Mouse (Mus musculus) forebrain, embryonic 16.5 days (tissue): ENCODE results near the gene Ndufa8. TPM values are rescaled to one million over a fixed set of nuclear protein-coding genes. Genes with fewer than 3 reads are reported as not detected.

Experiments used
- ATAC-seq: fragments of 200-750 bp; cut with Nextera tagmentation; 2 replicates; pipeline ENCODE4 v1.8.0; 2017; ENCODE audit warnings: mild to moderate bottlenecking, moderate library complexity
- H3K27ac ChIP-seq: fragments of 300-500 bp; sonication (generic); 2 replicates; pipeline ENCODE4 v1.5.1; 2014; ENCODE audit warnings: low read length, control low read depth
- H3K27me3 ChIP-seq: fragments of 300-500 bp; sonication (generic); replicated peaks from 2 replicates; pipeline ENCODE4 v1.6.1; 2014; ENCODE audit warnings: low read length; ENCODE audit not compliant: control insufficient read depth, insufficient read depth
- H3K36me3 ChIP-seq: fragments of 300-500 bp; sonication (generic); 2 replicates; pipeline ENCODE4 v1.6.1; 2014; ENCODE audit not compliant: control insufficient read depth, insufficient read depth
- H3K4me1 ChIP-seq: fragments of 300-500 bp; sonication (generic); replicated peaks from 2 replicates; pipeline ENCODE4 v1.6.1; 2014; ENCODE audit warnings: low read length; ENCODE audit not compliant: control insufficient read depth, insufficient read depth
- H3K4me2 ChIP-seq: fragments of 300-500 bp; sonication (generic); 2 replicates; pipeline ENCODE4 v1.6.1; 2014; ENCODE audit warnings: mild to moderate bottlenecking, low read length, control low read depth
- H3K4me3 ChIP-seq: fragments of 300-500 bp; sonication (generic); replicated peaks from 2 replicates; pipeline ENCODE4 v1.5.1; 2014; ENCODE audit warnings: mild to moderate bottlenecking, low read length, control low read depth
- H3K9ac ChIP-seq: fragments of 300-500 bp; sonication (generic); replicated peaks from 2 replicates; pipeline ENCODE4 v1.6.1; 2014; ENCODE audit warnings: low read depth, low read length, control low read depth
- H3K9me3 ChIP-seq: fragments of 300-500 bp; sonication (generic); 2 replicates; pipeline ENCODE4 v1.6.1; 2016; ENCODE audit warnings: low read length; ENCODE audit not compliant: control insufficient read depth
- WGBS: fragments of 180-500 bp; shearing (Covaris S2); extraction: QIAGEN DNeasy Blood & Tissue Kit; methylation state at CpG from one replicate; pipeline ENCODE4 v1.1.7; 2014; 5-methylcytosine and 5-hydroxymethylcytosine counted together
- polyA plus RNA-seq: library from polyadenylated mRNA; unstranded; fragments of >200 nt; fragmentation: Nextera tagmentation; extraction: Ambion mirVana; gene quantifications from 2 replicates; pipeline ENCODE4 v1.2.1, GENCODE M21; 2015

Ndufa8 gene
- polyA plus RNA-seq, 1 experiment from 2014 or later: 273 TPM

- no peaks in the 10 kb centered on the region; the same call in 1 of the 2 replicates for H3K9me3 ChIP-seq
- no peak overlapping the region for H3K4me3 ChIP-seq
- WGBS: 90% methylated on average over 7 of the region's 7 CpGs
- ATAC-seq: no peak
- H3K36me3 ChIP-seq: peaks cover 11% of the 10 kb centered on the region; the same call in 1 of the 2 replicates
- no peaks in the 10 kb centered on the region for H3K27me3 ChIP-seq
- no peaks in the 10 kb centered on the region for H3K4me1 ChIP-seq
- H3K4me2 ChIP-seq: no peak overlapping the region
- H3K9ac ChIP-seq: no peak overlapping the region
- no peak overlapping the region for H3K27ac ChIP-seq
These were observed 16.3 kb downstream of the Ndufa8 start for GRCm38 (mm10) chr2:36032884-36033283.

GRCm38 (mm10) chr2:36023291-36023690 is 25.9 kb downstream of the Ndufa8 start:
- H3K27me3 ChIP-seq: no peaks in the 10 kb centered on the region
- H3K4me1 ChIP-seq: peaks cover 9% of the 10 kb centered on the region; the same call in 1 of the 2 replicates
- no peak overlapping the region for H3K4me3 ChIP-seq
- no peak overlapping the region for H3K27ac ChIP-seq
- no peak overlapping the region for H3K9ac ChIP-seq
- WGBS: 74% methylated on average over 3 of the region's 3 CpGs
- H3K4me2 ChIP-seq: no peak overlapping the region
- H3K36me3 ChIP-seq: no peaks in the 10 kb centered on the region
- ATAC-seq: no peak
- H3K9me3 ChIP-seq: no peaks in the 10 kb centered on the region

GRCm38 (mm10) chr2:36021385-36022159 is 27.6 kb downstream of the Ndufa8 start:
- H3K9ac ChIP-seq: peak overlapping the region; percentile 46

GRCm38 (mm10) chr2:36013010-36013409 is 36.2 kb downstream of the Ndufa8 start:
- H3K27me3 ChIP-seq: no peaks in the 10 kb centered on the region
- no peaks in the 10 kb centered on the region for H3K9me3 ChIP-seq
- no peak overlapping the region for H3K4me3 ChIP-seq
- H3K27ac ChIP-seq: peak overlapping the region; percentile 7; the same call in 1 of the 2 replicates
- no peaks in the 10 kb centered on the region for H3K36me3 ChIP-seq
- ATAC-seq: no peak
- 69% methylated on average over 12 of the region's 12 CpGs for WGBS
- H3K9ac ChIP-seq: no peak overlapping the region
- H3K4me2 ChIP-seq: no peak overlapping the region
- H3K4me1 ChIP-seq: peaks cover 14% of the 10 kb centered on the region

More at GRCm38 (mm10) chr2:36021385-36022159, 27.6 kb downstream of the Ndufa8 start:
- 6% methylated on average over 26 of the region's 32 CpGs for WGBS
- peak overlapping the region; percentile 35 for H3K4me3 ChIP-seq
- no peaks in the 10 kb centered on the region for H3K9me3 ChIP-seq
- ATAC-seq: peak; percentile 77
- H3K27ac ChIP-seq: no peak overlapping the region; the same call in 1 of the 2 replicates
- H3K4me1 ChIP-seq: peaks cover 9% of the 10 kb centered on the region; the same call in 1 of the 2 replicates
- H3K36me3 ChIP-seq: no peaks in the 10 kb centered on the region
- peak overlapping the region; percentile 55 for H3K4me2 ChIP-seq
- no peaks in the 10 kb centered on the region for H3K27me3 ChIP-seq

- Histone ChIP-seq H3K4me3 (peak overlapping the region; percentile 53), H3K9ac (peak overlapping the region; percentile 70), H3K4me1 (peaks cover 14% of the 10 kb centered on the region), H3K4me2 (peak overlapping the region; percentile 89), H3K36me3 (no peaks in the 10 kb centered on the region), H3K27me3 (no peaks in the 10 kb centered on the region), H3K9me3 (no peaks in the 10 kb centered on the region), H3K27ac (peak overlapping the region; percentile 84)
- under 1% methylated on average over 44 of the region's 44 CpGs for WGBS
- ATAC-seq: peak; percentile 70
These were observed 37.8 kb downstream of the Ndufa8 start for GRCm38 (mm10) chr2:36011331-36011825.

- peaks cover 14% of the 10 kb centered on the region for H3K4me1 ChIP-seq
- no peaks in the 10 kb centered on the region for H3K9me3 ChIP-seq
- peak overlapping the region; percentile 84 for H3K27ac ChIP-seq
- WGBS: 48% methylated on average over 8 of the region's 8 CpGs
- H3K36me3 ChIP-seq: no peaks in the 10 kb centered on the region
- no peaks in the 10 kb centered on the region for H3K27me3 ChIP-seq
- no peak overlapping the region for H3K9ac ChIP-seq
- no peak overlapping the region for H3K4me3 ChIP-seq
- peak overlapping the region; percentile 89; the same call in 1 of the 2 replicates for H3K4me2 ChIP-seq
- peak; percentile 21 for ATAC-seq
These were observed 38.6 kb downstream of the Ndufa8 start for GRCm38 (mm10) chr2:36010579-36010978.

- Histone ChIP-seq H3K4me3 (no peak overlapping the region), H3K9me3 (no peaks in the 10 kb centered on the region), H3K27me3 (no peaks in the 10 kb centered on the region), H3K9ac (no peak overlapping the region), H3K27ac (no peak overlapping the region), H3K4me1 (peaks cover 14% of the 10 kb centered on the region), H3K4me2 (no peak overlapping the region), H3K36me3 (no peaks in the 10 kb centered on the region)
- ATAC-seq: peak; percentile 48
- 18% methylated on average over 4 of the region's 4 CpGs for WGBS
These were observed 39.8 kb downstream of the Ndufa8 start for GRCm38 (mm10) chr2:36009386-36009785.

GRCm38 (mm10) chr2:36008071-36008470 is 41.1 kb downstream of the Ndufa8 start:
- no peak overlapping the region for H3K4me2 ChIP-seq
- H3K9me3 ChIP-seq: no peaks in the 10 kb centered on the region
- H3K27me3 ChIP-seq: no peaks in the 10 kb centered on the region
- WGBS: 18% methylated on average over 1 of the region's 1 CpGs
- no peak overlapping the region for H3K27ac ChIP-seq
- H3K4me1 ChIP-seq: peaks cover 14% of the 10 kb centered on the region
- H3K36me3 ChIP-seq: no peaks in the 10 kb centered on the region
- no peak for ATAC-seq
- H3K4me3 ChIP-seq: no peak overlapping the region
- H3K9ac ChIP-seq: no peak overlapping the region

- no peaks in the 10 kb centered on the region for H3K27me3 ChIP-seq
- no peaks in the 10 kb centered on the region for H3K4me1 ChIP-seq
- no peak overlapping the region for H3K4me2 ChIP-seq
- no peak overlapping the region for H3K4me3 ChIP-seq
- H3K9me3 ChIP-seq: no peaks in the 10 kb centered on the region
- peak; percentile 61; the same call in 1 of the 2 replicates for ATAC-seq
- peak overlapping the region; percentile 63 for H3K27ac ChIP-seq
- H3K9ac ChIP-seq: no peak overlapping the region
- H3K36me3 ChIP-seq: no peaks in the 10 kb centered on the region
- 13% methylated on average over 6 of the region's 6 CpGs for WGBS
These were observed 47.0 kb downstream of the Ndufa8 start for GRCm38 (mm10) chr2:36002188-36002587.
